In genomic region chr3:65844851-65845552, GRCm38 (mm10) we compare ENCODE assay signal across 12 mouse cellular contexts.
DNase-seq lines count a peak whose midpoint lies in the region; ATAC-seq and TF ChIP-seq lines count a peak whose summit lies in the region.
"Had no signal": no experiment of that assay in that cellular context is flagged by ENCODE, and none has a peak within 500 bp of the region (broad histone marks: within the 10 kb centered on the region; RNA-seq: fewer than 3 reads in every experiment).

No protein-coding gene starts in this region.

- 0 out of 2 replicates have a peak, but pooled peaks have one; percentile 10 for ATAC-seq in embryonic facial prominence, embryonic 12.5 days (ENCODE audit: insufficient number of reproducible peaks, insufficient read depth, low FRiP score, low TSS enrichment)
- ATAC-seq in midbrain, embryonic 11.5 days (ENCODE audit: low FRiP score) = no peak
- ATAC-seq in midbrain, postnatal 0 days (ENCODE audit: low FRiP score) = no peak
- no peak for ATAC-seq in forebrain, embryonic 12.5 days (ENCODE audit: low FRiP score)

- no peaks in the 10 kb centered on the region for H3K9me3 ChIP-seq in embryonic facial prominence, embryonic 12.5 days
- H3K9me3 ChIP-seq in embryonic facial prominence, embryonic 10.5 days = no peaks in the 10 kb centered on the region
- H3K9me3 ChIP-seq in midbrain, embryonic 11.5 days (ENCODE audit: control insufficient read depth, low read length) = no peaks in the 10 kb centered on the region
- H3K9me3 ChIP-seq in midbrain, postnatal 0 days (ENCODE audit: low read length) = no peaks in the 10 kb centered on the region
- H3K9me3 ChIP-seq in forebrain, embryonic 12.5 days = no peaks in the 10 kb centered on the region

- no peaks in the 10 kb centered on the region for H3K36me3 ChIP-seq in embryonic facial prominence, embryonic 12.5 days
- H3K36me3 ChIP-seq in embryonic facial prominence, embryonic 10.5 days (replicated peaks) = no peaks in the 10 kb centered on the region
- no peaks in the 10 kb centered on the region for H3K36me3 ChIP-seq in midbrain, embryonic 11.5 days (ENCODE audit: control insufficient read depth, insufficient read depth, low read length)
- no peaks in the 10 kb centered on the region for H3K36me3 ChIP-seq in midbrain, postnatal 0 days (ENCODE audit: insufficient read depth, low read length)
- no peaks in the 10 kb centered on the region for H3K36me3 ChIP-seq in forebrain, embryonic 12.5 days (replicated peaks)

- no peak overlapping the region for H3K4me3 ChIP-seq in embryonic facial prominence, embryonic 12.5 days
- H3K4me3 ChIP-seq in embryonic facial prominence, embryonic 10.5 days = no peak overlapping the region
- H3K4me3 ChIP-seq in midbrain, embryonic 11.5 days (ENCODE audit: low read depth, low read length) = no peak overlapping the region
- no peak overlapping the region for H3K4me3 ChIP-seq in midbrain, postnatal 0 days (ENCODE audit: low read depth, low read length)
- H3K4me3 ChIP-seq in forebrain, embryonic 12.5 days (replicated peaks) = no peak overlapping the region

- no peak overlapping the region for H3K27ac ChIP-seq in embryonic facial prominence, embryonic 12.5 days
- H3K27ac ChIP-seq in embryonic facial prominence, embryonic 10.5 days (replicated peaks) = no peak overlapping the region
- no peak overlapping the region for H3K27ac ChIP-seq in midbrain, embryonic 11.5 days (ENCODE audit: low read depth, low read length)
- no peak overlapping the region for H3K27ac ChIP-seq in midbrain, postnatal 0 days (ENCODE audit: low read depth, low read length)
- no peak overlapping the region for H3K27ac ChIP-seq in forebrain, embryonic 12.5 days

- WGBS in embryonic facial prominence, embryonic 12.5 days = 73% methylated on average over 8 of the region's 8 CpGs
- WGBS in embryonic facial prominence, embryonic 10.5 days = 83% methylated on average over 8 of the region's 8 CpGs
- 85% methylated on average over 8 of the region's 8 CpGs for WGBS in midbrain, embryonic 11.5 days
- WGBS in midbrain, postnatal 0 days = 66% methylated on average over 8 of the region's 8 CpGs
- 73% methylated on average over 8 of the region's 8 CpGs for WGBS in forebrain, embryonic 12.5 days

- DNase-seq in embryonic facial prominence, embryonic 10.5 days (ENCODE audit: low spot score) = no peak
- DNase-seq in midbrain, embryonic 11.5 days (ENCODE audit: low spot score, missing footprints) = peak; percentile 76
- no peak for DNase-seq in midbrain, postnatal 0 days (ENCODE audit: low spot score)
- DNase-seq in kidney, adult 9 months = peak; percentile 75
- peak; percentile 84 for DNase-seq in lung, postnatal 36 days
- DNase-seq in left cerebral cortex, postnatal 25 days (ENCODE audit: low spot score in 2 of 2) = no peak
- DNase-seq: adrenal gland, adult 2 months; cerebellum, adult 18-20 months; gastrocnemius, postnatal 14 days; thymus, postnatal 36 days had no signal

- no peak overlapping the region for H3K9ac ChIP-seq in embryonic facial prominence, embryonic 12.5 days
- no peak overlapping the region for H3K9ac ChIP-seq in midbrain, embryonic 11.5 days (ENCODE audit: low read length)
- H3K9ac ChIP-seq in midbrain, postnatal 0 days (replicated peaks; ENCODE audit: low read length, poor library complexity, severe bottlenecking) = no peak overlapping the region
- H3K9ac ChIP-seq in forebrain, embryonic 12.5 days = no peak overlapping the region

- no peaks in the 10 kb centered on the region for H3K27me3 ChIP-seq in embryonic facial prominence, embryonic 12.5 days
- no peaks in the 10 kb centered on the region for H3K27me3 ChIP-seq in embryonic facial prominence, embryonic 10.5 days (replicated peaks; ENCODE audit: low read depth, poor library complexity, severe bottlenecking)
- no peaks in the 10 kb centered on the region for H3K27me3 ChIP-seq in midbrain, embryonic 11.5 days (ENCODE audit: control insufficient read depth, insufficient read depth, low read length)
- H3K27me3 ChIP-seq in midbrain, postnatal 0 days (ENCODE audit: insufficient read depth, low read length) = no peaks in the 10 kb centered on the region
- no peaks in the 10 kb centered on the region for H3K27me3 ChIP-seq in forebrain, embryonic 12.5 days

- H3K4me1 ChIP-seq in embryonic facial prominence, embryonic 12.5 days = peaks cover 5% of the 10 kb centered on the region; the same call in 1 of the 2 replicates
- H3K4me1 ChIP-seq in embryonic facial prominence, embryonic 10.5 days = no peaks in the 10 kb centered on the region
- no peaks in the 10 kb centered on the region for H3K4me1 ChIP-seq in midbrain, embryonic 11.5 days (ENCODE audit: control insufficient read depth, insufficient read depth, low read length)
- no peaks in the 10 kb centered on the region for H3K4me1 ChIP-seq in midbrain, postnatal 0 days (ENCODE audit: insufficient read depth, low read length)
- H3K4me1 ChIP-seq in forebrain, embryonic 12.5 days = no peaks in the 10 kb centered on the region

- no peak overlapping the region for H3K4me2 ChIP-seq in embryonic facial prominence, embryonic 12.5 days (replicated peaks)
- no peak overlapping the region for H3K4me2 ChIP-seq in midbrain, embryonic 11.5 days
- H3K4me2 ChIP-seq in midbrain, postnatal 0 days (ENCODE audit: low read depth, low read length, poor library complexity, severe bottlenecking) = no peak overlapping the region
- H3K4me2 ChIP-seq in forebrain, embryonic 12.5 days = no peak overlapping the region

- no peak for TF ChIP-seq CTCF in midbrain, postnatal 0 days (IDR thresholded peaks at IDR 0.05)

- intact Hi-C loops in left cerebral cortex, postnatal 25 days (cut with DNase I) = no loop called here

Comparison
In these comparisons a context has a peak if more than half of its experiments do, and no peak if none do; other contexts are left out.
1. DNase-seq: peak in midbrain, embryonic 11.5 days (single experiment), kidney, adult 9 months (single experiment) and lung, postnatal 36 days (single experiment); none in embryonic facial prominence, embryonic 10.5 days (single experiment), midbrain, postnatal 0 days (single experiment) and left cerebral cortex, postnatal 25 days (0 of 2).